Mouse (Mus musculus) G1E (cell line): ENCODE measurements around the gene Skap1. TPM values are rescaled to one million over a fixed set of nuclear protein-coding genes. Genes with fewer than 3 reads are reported as not detected.

ENCODE experiments used
- ATAC-seq: 2 replicates; pipeline ENCODE4 v1.8.0; 2016; ENCODE audit warnings: mild to moderate bottlenecking; ENCODE audit not compliant: insufficient number of reproducible peaks, poor library complexity, low FRiP score, severe bottlenecking; ENCODE audit errors: extremely low read depth
- DNase-seq: peaks from one replicate; pipeline ENCODE4 v3.0.0; 2012; ENCODE audit warnings: low spot score
- H3K27me3 ChIP-seq: 2 replicates; pipeline ENCODE4 v1.6.1; 2012; ENCODE audit warnings: mild to moderate bottlenecking, low read length, inconsistent platforms; ENCODE audit not compliant: insufficient read depth
- H3K36me3 ChIP-seq: replicated peaks from 2 replicates; pipeline ENCODE3; 2012; ENCODE audit warnings: mild to moderate bottlenecking, inconsistent platforms
- H3K4me1 ChIP-seq: 2 replicates; pipeline ENCODE4 v1.6.1; 2012; ENCODE audit warnings: low read depth, low read length, inconsistent platforms, mixed read lengths; ENCODE audit not compliant: insufficient read depth
- H3K4me3 ChIP-seq: 2 replicates; pipeline ENCODE4 v1.5.1; 2012; ENCODE audit warnings: low read depth, mild to moderate bottlenecking, inconsistent platforms, low read length, moderate library complexity, mixed read lengths
- H3K9me3 ChIP-seq: replicated peaks from 2 replicates; pipeline ENCODE4 v1.6.1; 2012; ENCODE audit warnings: inconsistent platforms
- CTCF ChIP-seq: IDR thresholded peaks from 2 replicates; pipeline ENCODE4 v1.5.1; 2012; ENCODE audit warnings: low read depth, low read length, inconsistent platforms, mixed read lengths
- GATA1 ChIP-seq: IDR thresholded peaks from 2 replicates; pipeline ENCODE4 v1.6.1; 2012; ENCODE audit warnings: borderline replicate concordance, low read length, inconsistent platforms, mixed read lengths
- GATA2 ChIP-seq: IDR thresholded peaks from 2 replicates; pipeline ENCODE4 v1.6.1; 2012; ENCODE audit warnings: low read depth, low read length, inconsistent platforms, borderline replicate concordance
- POLR2AphosphoS5 ChIP-seq: IDR thresholded peaks from 2 replicates; pipeline ENCODE4 v1.6.1; 2012; ENCODE audit warnings: low read depth, low read length, inconsistent platforms; ENCODE audit not compliant: insufficient replicate concordance
- TAL1 ChIP-seq: conservative IDR thresholded peaks from 2 replicates; pipeline ENCODE4 v1.6.1; 2012; ENCODE audit warnings: low read depth, low read length, inconsistent platforms, mixed read lengths
- polyA plus RNA-seq: library from polyadenylated mRNA; stranded (reverse); fragments of >175 nt; gene quantifications from 2 replicates; pipeline ENCODE4 v1.2.3, GENCODE M21; 2012
- total RNA-seq, 2 experiments: library from RNA; stranded (forward) in 1 of 2; stranded (reverse) in 1 of 2; fragments of 200-1000 nt in 1 of 2; fragments of >200 nt in 1 of 2; fragmentation: Nextera tagmentation in 1 of 2; gene quantifications; 2 replicates each; pipeline ENCODE4 v1.2.3; 2014 to 2017

Gene Skap1
- total and polyA plus RNA-seq, 3 experiments, result 0.55 TPM; not detected in 2

- peaks cover 5% of the 10 kb centered on the region; the same call in 1 of the 2 replicates for H3K27me3 ChIP-seq
- H3K4me3 ChIP-seq, result no peak overlapping the region
- H3K4me1 ChIP-seq, result no peaks in the 10 kb centered on the region
- DNase-seq (no peak), ATAC-seq (no peak)
- no peaks in the 10 kb centered on the region for H3K36me3 ChIP-seq
- TF ChIP-seq POLR2AphosphoS5 (no peak), CTCF (no peak), GATA2 (no peak), TAL1 (no peak), GATA1 (no peak)
- H3K9me3 ChIP-seq, result no peaks in the 10 kb centered on the region
Measured at GRCm38 (mm10) chr11:96604306-96604705, 139.9 kb downstream of the Skap1 start.

GRCm38 (mm10) chr11:96604751-96605450 lies 140.5 kb downstream of the Skap1 start:
- no peak for TF ChIP-seq POLR2AphosphoS5
- TF ChIP-seq CTCF, result no peak
- no peak for TF ChIP-seq TAL1
- no peak for TF ChIP-seq GATA2
- TF ChIP-seq GATA1, result no peak
- H3K4me1 ChIP-seq, result no peaks in the 10 kb centered on the region
- no peaks in the 10 kb centered on the region for H3K9me3 ChIP-seq
- H3K36me3 ChIP-seq, result no peaks in the 10 kb centered on the region
- DNase-seq (no peak), ATAC-seq (no peak)
- H3K27me3 ChIP-seq, result peaks cover 5% of the 10 kb centered on the region; the same call in 1 of the 2 replicates
- no peak overlapping the region for H3K4me3 ChIP-seq

GRCm38 (mm10) chr11:96605516-96605915 lies 141.1 kb downstream of the Skap1 start:
- Histone ChIP-seq H3K27me3 (peaks cover 5% of the 10 kb centered on the region; the same call in 1 of the 2 replicates), H3K9me3 (no peaks in the 10 kb centered on the region), H3K36me3 (no peaks in the 10 kb centered on the region), H3K4me3 (no peak overlapping the region), H3K4me1 (no peaks in the 10 kb centered on the region)
- DNase-seq (no peak), ATAC-seq (no peak)
- TF ChIP-seq POLR2AphosphoS5 (no peak), GATA1 (no peak), CTCF (no peak), TAL1 (no peak), GATA2 (no peak)

GRCm38 (mm10) chr11:96612596-96612995 lies 148.2 kb downstream of the Skap1 start:
- no peaks in the 10 kb centered on the region for H3K36me3 ChIP-seq
- ATAC-seq, result no peak
- no peak overlapping the region for H3K4me3 ChIP-seq
- no peaks in the 10 kb centered on the region for H3K9me3 ChIP-seq
- no peaks in the 10 kb centered on the region for H3K27me3 ChIP-seq
- TF ChIP-seq TAL1, result no peak
- no peak for TF ChIP-seq POLR2AphosphoS5
- TF ChIP-seq GATA1, result no peak
- TF ChIP-seq CTCF, result no peak
- TF ChIP-seq GATA2, result no peak
- DNase-seq, result no peak
- H3K4me1 ChIP-seq, result no peaks in the 10 kb centered on the region

GRCm38 (mm10) chr11:96616792-96617191 lies 152.4 kb downstream of the Skap1 start:
- H3K27me3 ChIP-seq, result 0 out of 2 replicates have a peak, but pooled peaks cover 2% of the 10 kb centered on the region
- H3K9me3 ChIP-seq, result no peaks in the 10 kb centered on the region
- H3K4me3 ChIP-seq, result no peak overlapping the region
- H3K4me1 ChIP-seq, result no peaks in the 10 kb centered on the region
- TF ChIP-seq CTCF (no peak), TAL1 (no peak), GATA2 (no peak), GATA1 (no peak), POLR2AphosphoS5 (no peak)
- DNase-seq, result no peak
- no peaks in the 10 kb centered on the region for H3K36me3 ChIP-seq
- ATAC-seq, result no peak

- DNase-seq (no peak), ATAC-seq (no peak)
- 0 out of 2 replicates have a peak, but pooled peaks cover 7% of the 10 kb centered on the region for H3K27me3 ChIP-seq
- H3K9me3 ChIP-seq, result no peaks in the 10 kb centered on the region
- no peak for TF ChIP-seq CTCF
- TF ChIP-seq GATA1, result no peak
- no peak for TF ChIP-seq GATA2
- TF ChIP-seq TAL1, result no peak
- no peak for TF ChIP-seq POLR2AphosphoS5
- H3K4me1 ChIP-seq, result no peaks in the 10 kb centered on the region
- H3K36me3 ChIP-seq, result no peaks in the 10 kb centered on the region
- H3K4me3 ChIP-seq, result no peak overlapping the region
Measured at GRCm38 (mm10) chr11:96618789-96619445, 154.5 kb downstream of the Skap1 start.
